Mouse (Mus musculus) gastrocnemius, adult 8-10 months (tissue): Measurements from ENCODE around the gene S1pr4. TPM values are rescaled to one million over a fixed set of nuclear protein-coding genes. Genes with fewer than 3 reads are reported as not detected.

Experiments used
- DNase-seq, 2 experiments: peaks; one replicate each; pipeline ENCODE4 v3.0.0; 2022; ENCODE audit warnings: low spot score in 2 of 2
- total RNA-seq, 4 experiments: library from RNA; stranded (reverse); gene quantifications; 2 replicates each; pipeline ENCODE4 v1.2.4; 2022

The S1pr4 gene
- total RNA-seq, 4 experiments from 2014 or later, result 0.27 to 1.0 (median 0.59) TPM

DNA sequence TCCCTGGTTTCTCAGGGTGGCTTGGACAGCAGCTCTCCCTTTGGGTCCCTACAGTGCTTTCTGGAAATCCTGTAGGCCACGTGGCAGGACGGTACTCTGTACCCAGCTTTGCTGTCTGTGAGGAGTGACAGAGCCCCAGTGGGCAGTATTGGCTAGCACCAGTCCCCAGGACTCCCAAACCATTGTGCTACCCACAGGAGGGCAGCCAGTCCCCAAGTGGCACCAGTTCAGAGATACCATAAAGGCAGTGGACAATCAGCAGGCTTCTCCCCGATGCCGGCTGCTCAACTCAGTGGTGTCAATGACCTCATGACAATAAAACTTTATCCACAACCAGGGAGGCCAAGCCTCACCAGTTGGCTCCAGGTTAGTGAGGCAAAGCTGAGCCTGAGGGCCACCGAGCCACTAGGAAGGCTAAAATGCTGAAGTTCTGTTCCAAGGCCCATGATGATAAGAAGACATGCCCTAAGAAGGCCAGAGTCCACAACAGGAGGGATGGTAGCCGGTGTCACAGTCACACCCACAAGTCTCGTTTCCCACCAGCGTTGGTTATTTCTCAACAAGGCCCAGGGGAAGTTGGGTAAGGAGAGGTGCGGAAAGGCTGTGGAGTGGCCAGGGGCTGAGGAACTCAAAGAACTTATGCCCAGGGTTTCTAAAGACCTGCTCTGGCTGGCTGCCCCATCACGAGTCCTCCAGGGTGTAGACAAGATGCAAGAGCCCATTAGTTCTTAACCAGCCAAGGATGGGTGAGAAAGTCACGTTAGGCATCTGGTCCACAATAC is 5.5 kb downstream of the S1pr4 start:
- DNase-seq, result no peak

DNA sequence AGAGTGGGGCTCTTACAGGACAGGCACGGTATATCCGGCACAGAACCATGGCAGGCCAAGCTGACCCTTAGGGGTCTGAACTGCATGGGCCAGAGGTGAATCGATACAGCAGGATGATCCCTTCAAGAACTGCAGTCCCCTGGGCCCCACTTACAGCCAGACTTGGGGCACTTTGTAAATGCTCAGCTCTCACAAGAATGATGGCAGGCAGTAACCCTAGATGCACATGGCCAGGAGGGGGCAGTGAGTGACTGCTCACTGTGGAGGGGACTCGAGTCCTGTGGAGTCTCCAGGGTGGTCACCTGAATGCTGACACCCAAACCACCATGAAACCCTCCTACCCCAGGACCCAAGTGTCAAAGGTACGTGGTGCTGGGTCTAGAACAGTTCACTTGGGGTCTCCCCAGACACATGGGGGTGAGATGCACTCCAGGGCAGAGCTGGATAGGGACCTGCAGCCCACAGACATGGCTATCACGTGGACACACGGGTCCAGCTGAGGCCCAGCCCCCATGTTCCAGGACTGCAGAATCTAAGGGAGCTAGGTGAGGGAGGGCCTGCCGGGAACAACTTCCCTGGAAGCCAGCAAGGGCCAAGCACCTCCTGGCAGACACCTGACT is 6.2 kb downstream of the S1pr4 start:
- no peak for DNase-seq

DNA sequence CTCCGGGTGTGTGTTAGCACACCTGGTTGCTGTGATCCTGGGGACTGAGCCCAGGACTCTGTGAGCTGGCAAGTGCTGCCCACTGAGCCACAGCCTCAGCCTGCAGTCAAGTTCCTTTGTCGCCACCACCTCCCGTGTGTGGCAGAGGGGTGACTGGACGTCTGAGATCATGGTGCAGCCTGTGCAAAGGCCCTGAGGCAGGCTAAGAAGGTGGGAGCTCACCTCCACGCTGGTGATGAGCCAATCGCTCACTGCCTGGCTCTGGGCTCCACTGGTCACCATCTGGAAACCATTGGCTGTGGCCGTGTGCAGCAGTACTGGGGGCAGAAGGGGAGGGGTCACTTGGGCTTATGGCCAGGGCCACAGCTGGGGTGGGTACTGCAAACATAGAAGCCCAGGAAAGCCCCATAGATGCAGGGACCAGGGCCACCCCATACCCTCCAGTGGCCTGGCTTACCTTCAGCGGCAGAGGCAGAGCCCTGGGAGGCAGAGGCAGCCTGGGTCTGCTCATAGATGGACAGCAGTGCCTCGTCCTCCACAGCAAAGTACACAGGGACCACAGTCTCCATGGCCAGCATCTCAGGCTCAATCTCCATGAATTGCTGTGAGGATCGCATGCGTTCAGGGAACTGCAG is 7.2 kb downstream of the S1pr4 start:
- no peak for DNase-seq

DNA sequence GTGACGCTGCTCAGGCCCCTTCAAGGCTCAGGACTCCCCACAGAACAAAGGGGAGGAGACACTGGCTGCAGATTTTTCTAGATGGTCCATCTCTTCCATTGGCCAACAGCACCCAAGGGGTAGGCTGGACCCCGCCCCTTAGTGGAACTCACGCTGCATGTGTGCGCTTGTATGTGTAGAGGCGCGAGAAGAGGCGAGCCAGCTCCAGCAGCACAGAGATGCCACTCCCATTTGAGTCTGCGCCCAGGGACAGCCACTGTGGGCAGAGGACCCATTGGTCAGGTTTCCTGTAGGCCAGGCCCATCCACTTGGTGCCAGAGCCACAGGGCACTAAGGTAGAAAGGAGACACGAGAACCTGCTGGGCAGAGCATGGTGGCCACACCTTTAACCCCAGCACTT is 8.9 kb downstream of the S1pr4 start:
- DNase-seq, result no peak

DNA sequence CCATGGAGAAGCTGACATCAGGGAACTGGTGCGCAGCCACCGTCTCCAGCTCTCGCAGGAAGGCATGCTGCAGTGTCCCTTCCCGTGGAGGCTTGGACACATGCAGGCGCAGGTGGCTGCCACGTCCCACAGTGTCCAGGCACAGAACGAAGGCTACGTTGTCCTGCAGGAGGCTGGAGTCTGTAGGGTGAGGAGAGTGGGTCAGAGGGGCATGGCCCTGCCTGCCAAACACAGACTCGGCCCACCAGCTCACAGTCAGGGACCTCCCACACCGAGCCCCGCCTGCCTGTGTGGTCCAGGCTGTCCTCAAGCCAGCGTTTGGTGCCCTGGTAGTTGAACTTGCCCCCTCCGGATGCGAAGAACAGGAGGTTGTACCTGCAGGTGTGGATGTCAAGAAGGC is 10.0 kb downstream of the S1pr4 start:
- no peak for DNase-seq

DNA sequence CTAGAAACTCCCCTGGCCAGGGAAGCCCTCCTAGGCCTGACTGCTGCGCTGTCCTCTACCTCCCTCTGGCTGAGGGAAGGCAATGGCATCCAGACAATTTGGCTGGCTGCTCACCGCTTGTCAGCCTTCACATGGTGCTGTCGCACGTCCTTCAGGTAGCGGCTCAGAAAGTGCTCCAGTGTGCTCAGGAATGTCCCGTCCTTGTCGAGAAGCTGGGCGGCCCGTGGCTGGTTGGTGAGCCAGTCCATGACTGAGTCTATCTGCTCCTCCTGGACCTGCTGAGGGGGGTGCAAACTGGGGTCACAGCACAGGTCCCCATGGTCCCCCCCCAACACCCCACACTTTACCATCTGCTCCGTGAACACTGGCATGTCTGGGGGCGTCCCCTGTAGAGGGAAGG is 11.9 kb downstream of the S1pr4 start:
- DNase-seq, result no peak

DNA sequence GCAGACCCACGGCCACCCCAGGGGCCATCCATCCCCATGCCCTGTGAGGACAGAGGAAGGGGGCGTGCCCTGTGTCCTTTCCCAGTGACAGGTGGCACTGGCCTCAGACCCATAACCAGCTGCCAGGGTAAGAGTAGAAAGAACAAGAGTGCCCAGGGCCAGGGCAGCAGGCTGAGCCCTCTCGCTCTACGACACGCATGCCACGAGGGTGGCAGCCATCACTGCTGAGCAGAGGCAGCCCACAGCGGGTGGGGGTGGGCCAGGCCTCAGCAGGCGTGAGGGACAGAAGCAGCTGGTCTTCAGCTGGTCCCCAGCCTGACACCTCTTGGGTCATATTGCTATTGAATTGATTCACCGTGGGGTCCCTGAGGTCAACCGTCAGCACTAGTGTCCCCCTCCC is 13.4 kb downstream of the S1pr4 start:
- DNase-seq, result no peak

DNA sequence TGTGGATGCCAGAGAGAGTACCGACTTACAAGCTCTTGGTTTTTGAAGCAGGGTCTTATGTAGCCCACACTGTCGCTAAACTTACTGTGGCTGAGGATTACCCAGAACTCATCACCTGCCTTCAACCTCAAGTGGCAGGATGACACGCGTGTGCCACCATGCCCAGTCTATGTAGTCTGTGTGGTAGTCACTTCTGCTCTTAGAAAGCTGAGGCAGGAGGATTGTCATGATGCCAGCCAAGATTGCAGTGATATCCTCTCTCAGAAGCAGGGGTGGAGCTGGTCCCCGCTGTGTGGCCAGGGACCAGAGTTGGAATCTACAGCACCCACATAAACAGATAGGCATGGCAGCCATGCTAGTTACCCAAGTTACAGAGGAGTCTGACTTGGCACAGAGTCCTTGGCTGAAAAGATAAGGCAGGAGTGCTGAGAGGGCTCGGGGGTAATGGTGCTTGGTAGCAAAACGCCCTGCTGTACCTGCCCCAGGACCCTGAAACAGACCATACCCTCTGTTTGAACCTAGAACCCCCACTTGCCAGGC is 14.4 kb downstream of the S1pr4 start:
- no peak for DNase-seq

DNA sequence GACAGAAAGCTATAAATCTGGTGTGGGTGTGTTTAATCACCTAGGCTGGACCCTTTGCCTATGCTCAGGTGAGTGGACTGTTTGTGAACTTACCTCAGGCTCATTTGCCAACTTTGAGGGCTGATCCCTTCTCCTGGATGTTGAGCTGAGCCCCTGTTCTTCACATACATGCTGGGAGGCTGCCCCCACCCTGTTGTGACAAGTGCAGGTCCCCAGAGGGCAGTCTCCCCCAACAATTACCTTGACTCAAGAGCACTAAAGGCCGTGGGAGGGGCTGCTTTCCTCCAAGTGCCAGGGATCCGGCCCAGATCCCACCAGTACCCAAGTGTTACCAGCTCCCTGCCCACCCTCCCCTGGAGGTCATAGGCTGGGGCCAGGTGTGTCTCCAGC is 14.9 kb downstream of the S1pr4 start:
- no peak for DNase-seq

DNA sequence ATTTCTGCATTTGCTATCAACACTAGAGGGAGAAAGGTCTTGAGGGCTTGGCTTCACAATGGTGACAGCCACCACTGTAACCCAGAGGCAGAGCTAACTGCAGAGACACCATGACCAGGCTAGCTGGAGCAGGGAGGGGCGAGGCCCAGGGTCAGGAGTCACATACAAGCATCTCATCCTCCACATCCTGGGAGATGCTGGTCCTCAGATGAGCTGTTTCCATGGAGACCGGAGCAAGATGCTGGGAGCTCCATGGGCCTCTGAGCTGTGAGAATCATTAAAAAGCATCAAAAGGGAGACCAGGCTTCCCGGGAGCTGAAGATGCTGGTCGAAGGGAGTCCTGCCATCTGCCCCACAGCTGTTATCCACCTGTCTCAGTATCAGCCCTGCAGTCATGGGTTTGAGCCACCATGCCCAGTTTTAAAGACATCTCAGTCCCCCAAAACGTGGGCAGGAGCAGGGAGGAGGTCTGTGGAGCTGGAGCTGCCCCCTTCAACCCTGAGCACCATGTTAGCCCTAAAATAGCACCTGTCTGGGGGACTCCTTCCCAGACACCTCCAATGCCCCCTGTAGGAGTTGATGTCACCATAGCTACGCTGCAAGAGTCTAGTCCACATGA is 15.4 kb downstream of the S1pr4 start:
- DNase-seq, result no peak

DNA sequence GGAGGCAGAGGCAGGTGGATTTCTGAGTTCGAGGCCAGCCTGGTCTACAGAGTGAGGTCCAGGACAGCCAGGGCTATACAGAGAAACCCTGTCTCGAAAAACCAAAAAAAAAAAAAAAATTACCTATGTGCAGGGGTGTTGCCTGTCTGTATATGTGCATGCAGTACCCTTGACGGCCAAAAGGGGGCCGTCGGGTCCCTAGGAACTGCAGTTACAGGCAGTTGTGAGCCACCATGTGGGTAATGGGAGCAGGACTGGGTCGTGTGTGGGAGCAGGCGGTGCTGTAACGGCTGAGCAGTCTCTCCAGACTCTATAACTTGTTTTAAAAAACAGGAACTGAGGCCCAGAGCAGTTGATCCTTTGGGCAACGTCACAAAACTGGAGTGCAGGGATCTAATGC is 15.9 kb downstream of the S1pr4 start:
- DNase-seq, result no peak

DNA sequence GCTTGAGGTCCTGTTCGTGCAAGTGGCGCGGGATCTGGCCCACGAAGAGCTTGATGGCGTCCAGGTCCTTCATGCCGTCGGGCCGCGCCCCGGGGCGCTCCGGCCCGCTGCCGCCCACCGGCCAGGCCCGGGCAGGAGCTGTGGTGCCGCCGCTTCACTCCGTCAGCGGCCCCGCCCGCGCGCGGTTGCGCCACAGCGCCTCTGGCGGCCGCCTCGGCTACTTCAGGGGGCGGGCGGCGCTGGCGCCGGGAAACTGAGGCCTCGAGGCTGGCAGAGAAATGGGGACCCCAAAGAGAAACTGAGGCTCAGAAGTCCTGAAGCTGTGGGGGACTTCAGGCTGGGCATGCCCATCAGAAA is 17.4 kb downstream of the S1pr4 start, which contains the start of gene Celf5:
TSS of gene Celf5 (minus strand) at position 177 of the 357 bp plus-strand sequence.
- DNase-seq, result no peak

DNA sequence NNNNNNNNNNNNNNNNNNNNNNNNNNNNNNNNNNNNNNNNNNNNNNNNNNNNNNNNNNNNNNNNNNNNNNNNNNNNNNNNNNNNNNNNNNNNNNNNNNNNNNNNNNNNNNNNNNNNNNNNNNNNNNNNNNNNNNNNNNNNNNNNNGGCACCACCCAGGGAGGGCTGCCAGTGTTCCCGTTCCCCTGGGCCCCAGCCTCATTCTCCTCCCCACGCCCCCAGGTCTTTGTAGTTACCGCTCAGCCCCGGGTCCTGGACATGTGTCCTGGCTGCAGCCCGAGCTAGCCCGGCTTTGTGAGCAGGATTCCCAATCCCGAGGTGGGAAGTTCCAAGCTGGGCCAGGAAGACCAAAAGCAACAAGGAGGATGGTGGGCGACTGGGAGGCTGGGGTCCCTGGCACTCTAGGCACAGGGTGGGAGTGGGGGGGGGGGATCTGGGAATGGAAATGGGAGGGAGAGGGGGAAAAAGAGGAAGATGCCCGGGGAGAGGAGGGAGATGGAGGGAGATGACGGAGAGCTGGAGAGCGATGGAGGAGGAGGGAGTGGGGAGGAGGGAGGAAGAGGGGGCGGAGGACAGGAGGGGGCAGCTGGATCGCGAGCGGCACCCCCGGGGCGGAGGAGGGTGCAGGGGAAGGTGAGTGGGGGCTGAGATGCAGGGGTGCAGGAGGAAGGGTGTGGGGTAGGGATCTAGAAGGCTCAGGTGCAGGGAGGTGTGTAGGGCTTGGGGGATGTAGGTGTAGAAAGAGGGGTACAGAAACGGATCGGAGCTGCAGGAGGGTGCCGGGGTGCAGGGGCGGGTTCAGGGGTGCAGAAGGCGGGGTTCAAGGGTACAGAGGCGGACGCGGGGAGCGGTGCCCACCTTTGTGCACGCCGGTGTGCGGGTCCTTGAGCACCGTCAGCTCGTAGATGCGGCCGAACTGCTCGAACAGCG is 18.1 kb downstream of the S1pr4 start:
- no peak for DNase-seq

DNA sequence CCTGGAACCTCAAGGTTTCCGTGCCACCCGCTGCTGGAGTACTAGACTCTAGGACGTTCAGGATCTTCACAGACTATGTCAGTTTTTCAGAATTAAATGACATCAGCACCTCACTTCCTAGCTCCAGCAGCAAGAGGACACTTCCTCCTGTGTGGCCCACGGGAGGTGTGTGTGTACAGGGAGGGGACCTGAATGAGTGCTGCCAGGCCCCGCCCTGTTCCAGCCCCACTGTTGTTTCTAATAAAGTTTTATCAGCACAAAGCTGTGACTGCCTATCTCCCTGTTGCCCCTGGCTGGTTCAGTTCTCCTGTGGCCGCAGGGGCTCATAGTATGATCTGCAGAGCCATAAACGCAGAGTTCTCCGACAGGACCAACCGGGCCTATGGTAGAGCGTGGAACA is 25.5 kb downstream of the S1pr4 start:
- no peak for DNase-seq

DNA sequence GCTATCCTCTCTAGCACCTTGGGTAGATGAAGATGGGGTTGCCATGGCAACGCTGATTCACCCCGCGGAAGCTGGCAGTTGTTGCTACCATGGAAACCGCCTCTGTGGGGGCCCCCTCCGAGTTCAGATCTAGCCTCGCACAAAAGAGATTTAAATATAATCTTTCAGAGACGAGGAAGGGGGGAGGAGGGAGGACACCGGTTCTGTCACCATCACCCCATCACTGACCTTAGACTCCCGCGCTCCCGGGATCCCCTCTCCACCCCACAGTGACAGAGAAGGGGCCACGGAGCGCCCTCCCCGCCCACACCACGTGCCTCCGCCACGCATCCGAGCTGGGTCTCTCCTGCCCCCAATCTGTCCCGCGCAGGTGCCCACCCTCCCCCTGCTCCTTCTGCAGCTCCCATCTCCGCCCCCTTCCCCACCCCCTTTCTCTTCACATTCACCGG is 26.9 kb downstream of the S1pr4 start:
- DNase-seq, result no peak

DNA sequence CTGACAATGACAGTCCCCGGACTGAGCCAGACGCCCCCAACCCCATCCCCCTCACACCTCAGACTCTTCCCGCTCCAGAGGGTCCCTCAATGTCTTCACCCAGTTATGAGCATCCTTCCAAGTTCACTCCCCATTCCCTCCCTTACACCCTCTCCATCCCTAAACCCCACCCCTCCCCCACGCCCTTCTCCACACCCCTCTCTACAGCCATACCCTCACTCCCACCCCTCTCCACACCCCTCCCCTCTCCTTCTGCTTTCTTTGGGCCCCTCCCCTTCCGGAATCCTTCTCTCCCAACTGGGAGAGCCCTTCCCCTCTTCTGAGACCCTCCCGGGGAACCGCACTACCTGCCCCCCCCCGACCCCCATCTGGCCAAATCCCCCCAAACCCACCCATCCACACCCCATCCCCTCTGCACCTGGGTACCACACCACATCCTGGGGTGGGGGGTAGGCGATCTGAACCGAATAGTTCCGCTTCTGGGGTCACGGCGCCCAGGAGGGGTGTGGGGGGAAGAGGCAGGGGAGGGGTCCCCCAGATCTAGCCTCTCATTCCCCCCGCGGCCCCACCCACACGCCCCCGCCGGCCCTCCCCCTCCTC is 27.4 kb downstream of the S1pr4 start:
- DNase-seq, result no peak

DNA sequence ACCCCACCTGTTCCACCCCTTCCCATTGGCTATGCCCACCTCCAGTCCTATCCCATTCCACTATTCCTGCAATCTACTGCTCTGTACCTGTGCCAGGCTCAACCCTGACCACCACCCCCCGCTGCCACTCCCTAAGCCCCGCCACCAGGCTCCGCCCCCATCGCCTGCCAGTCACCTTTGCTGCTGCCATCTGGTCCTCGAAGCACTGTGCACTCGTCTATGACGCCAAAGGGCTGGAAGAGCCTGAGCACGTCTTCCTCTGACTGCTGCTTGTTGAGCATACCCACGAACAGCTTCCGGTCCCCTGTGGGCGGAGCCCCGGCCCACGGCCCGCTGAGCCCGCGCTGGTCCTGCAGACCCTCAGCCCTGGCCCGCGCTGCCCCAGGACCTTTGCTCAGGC is 29.5 kb downstream of the S1pr4 start:
- DNase-seq, result no peak

DNA sequence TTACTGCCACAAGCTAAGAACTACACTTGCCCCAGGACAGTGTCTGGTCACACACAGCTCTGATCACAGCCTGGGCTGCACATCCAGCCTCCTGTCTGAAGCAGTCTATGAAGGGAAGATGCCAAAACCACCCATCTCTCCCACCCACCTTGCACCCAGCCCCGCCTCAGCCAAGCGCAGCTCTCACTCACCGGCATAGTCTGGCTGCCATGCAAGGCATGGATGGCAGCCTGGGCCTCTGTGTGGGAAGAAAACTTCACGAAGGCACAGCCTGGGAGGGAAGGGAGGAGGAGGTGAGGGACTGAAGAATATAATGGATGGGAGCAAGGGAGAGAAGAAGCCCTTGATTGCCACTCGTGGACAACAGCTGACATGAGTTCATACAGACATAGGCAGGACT is 30.7 kb downstream of the S1pr4 start:
- no peak for DNase-seq

DNA sequence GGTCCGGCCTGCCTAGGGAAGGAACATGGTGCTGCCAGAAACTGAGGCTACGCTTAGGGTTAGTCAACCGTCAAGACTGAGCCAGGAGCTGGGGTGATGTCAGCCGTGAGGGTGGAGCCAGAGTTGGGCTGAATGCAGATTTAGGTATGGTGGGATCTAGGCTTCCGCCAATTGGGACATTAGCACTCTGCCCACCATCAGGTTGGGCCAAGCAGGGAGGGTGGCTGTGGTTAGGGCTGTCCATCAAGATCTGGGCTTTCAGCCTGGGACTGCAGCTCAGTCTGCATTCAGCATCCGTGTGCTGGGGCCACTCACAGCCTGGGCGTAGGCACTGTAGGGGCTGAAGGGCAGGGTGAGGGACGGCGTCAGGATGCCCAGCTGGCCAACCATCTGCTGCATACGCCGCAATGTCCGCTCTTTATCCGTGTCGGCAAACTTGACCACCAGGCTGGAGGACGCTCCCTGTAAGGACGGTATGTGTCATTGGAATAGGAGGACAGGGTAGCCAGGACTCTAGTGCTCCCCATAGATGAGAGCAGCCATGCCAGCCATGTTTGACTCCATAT is 32.2 kb downstream of the S1pr4 start:
- DNase-seq, result no peak

DNA sequence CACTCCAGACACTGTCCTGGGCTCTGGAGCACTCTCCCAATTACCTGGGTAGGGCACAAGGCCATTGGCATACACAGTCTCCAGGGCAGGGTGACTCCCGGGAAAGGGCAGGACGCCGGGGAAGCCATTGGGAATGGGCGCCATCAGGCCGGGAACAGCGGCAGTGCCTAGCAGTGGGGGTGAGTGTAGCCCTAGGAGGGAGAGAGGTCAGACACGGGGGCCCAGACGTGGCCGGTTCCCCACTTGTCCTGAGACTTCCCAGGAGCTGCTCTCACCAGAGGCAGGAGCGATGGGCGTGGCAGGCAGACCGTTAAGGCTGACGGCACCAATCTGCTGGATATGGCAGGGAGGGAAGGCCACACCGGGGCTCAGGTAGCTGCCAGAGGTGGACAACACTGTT is 33.1 kb downstream of the S1pr4 start:
- DNase-seq, result no peak
